In the genomic region with DNA sequence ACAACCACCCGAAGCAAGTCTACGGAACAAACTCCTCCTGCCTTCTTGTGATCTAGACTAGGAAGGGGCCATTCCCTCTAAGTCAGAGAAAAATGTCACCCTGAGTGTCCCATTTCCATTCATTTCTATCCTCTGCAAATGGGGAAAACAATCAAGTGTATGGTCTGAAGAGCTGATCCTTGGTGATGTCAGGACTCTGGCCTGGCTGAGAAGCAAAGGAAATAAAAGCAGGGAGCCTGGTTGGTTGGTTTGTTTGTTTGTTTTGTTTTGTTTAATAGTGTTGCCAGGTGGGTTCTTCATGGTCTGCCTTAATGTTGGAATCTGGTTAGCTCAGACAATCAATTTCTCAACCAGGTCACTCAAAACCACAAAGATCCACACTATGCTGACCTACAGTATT, we compare ENCODE assay signal across 22 mouse cellular contexts. TPM values are rescaled to one million over a fixed set of nuclear protein-coding genes. Genes with fewer than 3 reads are reported as not detected.
DNase-seq lines count a peak whose midpoint lies in the region; ATAC-seq and TF ChIP-seq lines count a peak whose summit lies in the region.
"Had no signal": no experiment of that assay in that cellular context is flagged by ENCODE, and none has a peak within 500 bp of the region (broad histone marks: within the 10 kb centered on the region; RNA-seq: fewer than 3 reads in every experiment).

No protein-coding gene starts in this region.

- WGBS in heart, embryonic 12.5 days, result 38% methylated on average over 2 of the region's 2 CpGs
- 32% methylated on average over 2 of the region's 2 CpGs for WGBS in liver, postnatal 0 days (ENCODE audit: insufficient replicate concordance)
- WGBS in heart, embryonic 16.5 days, result 52% methylated on average over 2 of the region's 2 CpGs
- 32% methylated on average over 2 of the region's 2 CpGs for WGBS in limb, embryonic 13.5 days

- intact Hi-C loops in heart, postnatal 25 days (cut with DNase I), result loop anchor here (5.0 to 10.0 kb wide), 4 partner anchors 157 to 775 kb away; a partner anchor contains a TSS

- H3K36me3 ChIP-seq in heart, embryonic 12.5 days, result peaks cover 23% of the 10 kb centered on the region
- H3K36me3 ChIP-seq in liver, postnatal 0 days (replicated peaks; ENCODE audit: insufficient read depth, low read length), result no peaks in the 10 kb centered on the region
- no peaks in the 10 kb centered on the region for H3K36me3 ChIP-seq in heart, embryonic 16.5 days (ENCODE audit: control insufficient read depth, insufficient read depth)
- no peaks in the 10 kb centered on the region; the same call in 1 of the 2 replicates for H3K36me3 ChIP-seq in limb, embryonic 13.5 days
- H3K36me3 ChIP-seq: hindbrain, embryonic 15.5 days; kidney, embryonic 15.5 days; limb, embryonic 15.5 days had no signal

- TF ChIP-seq CTCF in liver, postnatal 0 days (IDR thresholded peaks at IDR 0.05; ENCODE audit: low read depth), result no peak

- H3K9ac ChIP-seq in heart, embryonic 12.5 days, result peak overlapping the region; percentile 99; the same call in 1 of the 2 replicates
- no peak overlapping the region for H3K9ac ChIP-seq in liver, postnatal 0 days (replicated peaks)
- no peak overlapping the region for H3K9ac ChIP-seq in heart, embryonic 16.5 days (ENCODE audit: low read length)
- H3K9ac ChIP-seq in limb, embryonic 13.5 days, result no peak overlapping the region
- H3K9ac ChIP-seq: forebrain, postnatal 0 days; hindbrain, embryonic 15.5 days; kidney, embryonic 15.5 days; limb, embryonic 15.5 days had no signal

- no peak for TF ChIP-seq EP300 in liver, postnatal 0 days (IDR thresholded peaks at IDR 0.05; ENCODE audit: low read depth)

- no peak for ATAC-seq in heart, embryonic 12.5 days (ENCODE audit: insufficient number of reproducible peaks, low FRiP score)
- no peak for ATAC-seq in liver, postnatal 0 days
- no peak for ATAC-seq in heart, embryonic 16.5 days (replicated peaks; ENCODE audit: extremely low read depth, insufficient read depth, low FRiP score)
- no peak for ATAC-seq in limb, embryonic 13.5 days (ENCODE audit: low FRiP score, low read depth)
- ATAC-seq: forebrain, postnatal 0 days; intestine, embryonic 16.5 days; Patski had no signal

- peak overlapping the region; percentile 97 for H3K27ac ChIP-seq in heart, embryonic 12.5 days (ENCODE audit: poor library complexity, severe bottlenecking)
- H3K27ac ChIP-seq in liver, postnatal 0 days (ENCODE audit: low read depth), result no peak overlapping the region
- H3K27ac ChIP-seq in heart, embryonic 16.5 days (ENCODE audit: low read length), result peak overlapping the region; percentile 99; the same call in 1 of the 2 replicates
- 0 out of 2 replicates have a peak overlapping the region, but pooled peaks have one; percentile 90 for H3K27ac ChIP-seq in limb, embryonic 13.5 days
- H3K27ac ChIP-seq: hindbrain, embryonic 15.5 days; kidney, embryonic 15.5 days; limb, embryonic 15.5 days had no signal

- H3K27me3 ChIP-seq in heart, embryonic 12.5 days (replicated peaks), result no peaks in the 10 kb centered on the region
- peaks cover 98% of the 10 kb centered on the region for H3K27me3 ChIP-seq in liver, postnatal 0 days (ENCODE audit: insufficient read depth, low read length)
- H3K27me3 ChIP-seq in heart, embryonic 16.5 days (ENCODE audit: control insufficient read depth, insufficient read depth, low read length), result peaks cover 5% of the 10 kb centered on the region; the same call in 1 of the 2 replicates
- H3K27me3 ChIP-seq in limb, embryonic 13.5 days, result peaks cover 56% of the 10 kb centered on the region
- H3K27me3 ChIP-seq: Patski had no signal

- no peak overlapping the region for H3K4me3 ChIP-seq in heart, embryonic 12.5 days
- no peak overlapping the region for H3K4me3 ChIP-seq in liver, postnatal 0 days (ENCODE audit: low read depth, low read length)
- H3K4me3 ChIP-seq in heart, embryonic 16.5 days (ENCODE audit: low read length), result no peak overlapping the region
- no peak overlapping the region for H3K4me3 ChIP-seq in limb, embryonic 13.5 days
- H3K4me3 ChIP-seq: hindbrain, embryonic 15.5 days; kidney, embryonic 15.5 days; limb, embryonic 15.5 days had no signal

- DNase-seq in heart, postnatal 25 days (ENCODE audit: low spot score), result no peak
- peak; percentile 1 for DNase-seq in liver, postnatal 0 days
- DNase-seq in liver, result no peak
- no peak for DNase-seq in cerebellum, postnatal 10 days
- DNase-seq: adrenal gland, postnatal 10 days; cerebellum, adult 9-11 months; forebrain, postnatal 0 days; lung, adult 2 months; retina, postnatal 1 day; right cerebral cortex, postnatal 4 days had no signal

- peak overlapping the region; percentile 94 for H3K4me2 ChIP-seq in heart, embryonic 12.5 days
- no peak overlapping the region for H3K4me2 ChIP-seq in liver, postnatal 0 days (ENCODE audit: low read depth, low read length)
- H3K4me2 ChIP-seq in heart, embryonic 16.5 days (ENCODE audit: low read depth, low read length), result peak overlapping the region; percentile 65
- peak overlapping the region; percentile 75 for H3K4me2 ChIP-seq in limb, embryonic 13.5 days (replicated peaks)
- H3K4me2 ChIP-seq: hindbrain, embryonic 15.5 days; kidney, embryonic 15.5 days; limb, embryonic 15.5 days had no signal

- peaks cover 38% of the 10 kb centered on the region for H3K4me1 ChIP-seq in heart, embryonic 12.5 days (replicated peaks)
- H3K4me1 ChIP-seq in liver, postnatal 0 days (ENCODE audit: insufficient read depth), result peaks cover 3% of the 10 kb centered on the region; the same call in 1 of the 2 replicates
- H3K4me1 ChIP-seq in heart, embryonic 16.5 days (ENCODE audit: control insufficient read depth, insufficient read depth, low read length), result peaks cover 20% of the 10 kb centered on the region
- H3K4me1 ChIP-seq in limb, embryonic 13.5 days, result peaks cover 63% of the 10 kb centered on the region

- H3K9me3 ChIP-seq in heart, embryonic 12.5 days (replicated peaks), result no peaks in the 10 kb centered on the region
- H3K9me3 ChIP-seq in liver, postnatal 0 days (ENCODE audit: low read length), result no peaks in the 10 kb centered on the region
- no peaks in the 10 kb centered on the region for H3K9me3 ChIP-seq in heart, embryonic 16.5 days (replicated peaks; ENCODE audit: control insufficient read depth, low read length)
- H3K9me3 ChIP-seq in limb, embryonic 13.5 days, result no peaks in the 10 kb centered on the region
- H3K9me3 ChIP-seq: hindbrain, embryonic 15.5 days; kidney, embryonic 15.5 days; limb, embryonic 15.5 days had no signal

RNA-seq across cellular contexts. Expression of a gene that starts 9.3 kb away (rescaled TPM):
- polyA plus RNA-seq in heart, embryonic 12.5 days (2016; fragmentation: Nextera tagmentation; extraction: Ambion mirVana), result 18.0 and 19.4 TPM in 2 replicates
- 10 to 100 TPM; 49.0 to 56.6 TPM for total RNA-seq in heart, postnatal 25 days (2021)
- 0.69 and 0.70 TPM in 2 replicates for polyA plus RNA-seq in liver, postnatal 0 days (2015; fragmentation: Nextera tagmentation; extraction: Ambion mirVana)
- polyA plus RNA-seq in heart, embryonic 16.5 days (2015; fragmentation: Nextera tagmentation; extraction: Ambion mirVana), result 9.0 and 9.3 TPM in 2 replicates
- 10.8 and 11.4 TPM in 2 replicates for polyA plus RNA-seq in limb, embryonic 13.5 days (2015; fragmentation: Nextera tagmentation; extraction: Ambion mirVana)
- total RNA-seq: forebrain, postnatal 0 days; layer of hippocampus, postnatal 10 days; left cerebral cortex, adult 8-10 months; megakaryocyte-erythroid progenitor cell, adult 5-6 weeks; midbrain, postnatal 0 days had no signal
- polyA plus RNA-seq: forebrain, postnatal 0 days; hindbrain, embryonic 15.5 days; midbrain, postnatal 0 days had no signal
